Mouse (Mus musculus): ENCODE data around the gene Olfr695.
"Not testable (repeated sequence)": the region's sequence is repeated elsewhere in the genome, so short reads cannot be mapped to it uniquely, and the experiment has no call there.

Gene Olfr695

GRCm38 (mm10) chr7:106716296-106716695 is at the start of gene Olfr695:
Gene Olfr695, minus strand, starts transcription at chr7:106716396.
- no peak for DNase-seq (ENCODE audit: low spot score)

GRCm38 (mm10) chr7:106761008-106761407 is 44.8 kb upstream of the Olfr695 start:
- DNase-seq (ENCODE audit: low spot score): not testable (repeated sequence)

GRCm38 (mm10) chr7:106758800-106759199 is 42.6 kb upstream of the Olfr695 start:
- DNase-seq (ENCODE audit: low spot score): no peak

GRCm38 (mm10) chr7:106755297-106755696 is 39.1 kb upstream of the Olfr695 start, which contains the start of gene Olfr698:
Gene Olfr698, minus strand, starts transcription at chr7:106755397.
- no peak for DNase-seq (ENCODE audit: low spot score)

- no peak for DNase-seq (ENCODE audit: low spot score)
Measured at GRCm38 (mm10) chr7:106745811-106746210, 29.6 kb upstream of the Olfr695 start.

GRCm38 (mm10) chr7:106742343-106742742 is 26.1 kb upstream of the Olfr695 start, which contains the start of gene Olfr697:
Gene Olfr697, minus strand, starts transcription at chr7:106742443.
- DNase-seq (ENCODE audit: low spot score): no peak

- no peak for DNase-seq (ENCODE audit: low spot score)
Measured at GRCm38 (mm10) chr7:106737028-106737427, 20.8 kb upstream of the Olfr695 start.

- no peak for DNase-seq (ENCODE audit: low spot score)
Measured at GRCm38 (mm10) chr7:106733717-106734116, 17.5 kb upstream of the Olfr695 start.

- DNase-seq (ENCODE audit: low spot score): not testable (repeated sequence)
Measured at GRCm38 (mm10) chr7:106725654-106726053, 9.5 kb upstream of the Olfr695 start.

GRCm38 (mm10) chr7:106711463-106711862 is 4.7 kb downstream of the Olfr695 start:
- no peak for DNase-seq (ENCODE audit: low spot score)

- not testable (repeated sequence) for DNase-seq (ENCODE audit: low spot score)
Measured at GRCm38 (mm10) chr7:106707705-106708104, 8.5 kb downstream of the Olfr695 start.

- DNase-seq (ENCODE audit: low spot score): no peak
Measured at GRCm38 (mm10) chr7:106696891-106697290, 19.3 kb downstream of the Olfr695 start.

GRCm38 (mm10) chr7:106692976-106693375 is 23.2 kb downstream of the Olfr695 start:
- no peak for DNase-seq (ENCODE audit: low spot score)

GRCm38 (mm10) chr7:106691714-106692113 is 24.5 kb downstream of the Olfr695 start, which contains the start of gene Olfr694:
Gene Olfr694, minus strand, starts transcription at chr7:106691814.
- no peak for DNase-seq (ENCODE audit: low spot score)

- DNase-seq (ENCODE audit: low spot score): no peak
Measured at GRCm38 (mm10) chr7:106685382-106685781, 30.8 kb downstream of the Olfr695 start.

GRCm38 (mm10) chr7:106680484-106680883 is 35.7 kb downstream of the Olfr695 start, which contains the start of gene Olfr693:
Gene Olfr693, minus strand, starts transcription at chr7:106680584.
- no peak for DNase-seq (ENCODE audit: low spot score)
